ENCODE assay signal across 10 mouse cellular contexts in the genomic region with DNA sequence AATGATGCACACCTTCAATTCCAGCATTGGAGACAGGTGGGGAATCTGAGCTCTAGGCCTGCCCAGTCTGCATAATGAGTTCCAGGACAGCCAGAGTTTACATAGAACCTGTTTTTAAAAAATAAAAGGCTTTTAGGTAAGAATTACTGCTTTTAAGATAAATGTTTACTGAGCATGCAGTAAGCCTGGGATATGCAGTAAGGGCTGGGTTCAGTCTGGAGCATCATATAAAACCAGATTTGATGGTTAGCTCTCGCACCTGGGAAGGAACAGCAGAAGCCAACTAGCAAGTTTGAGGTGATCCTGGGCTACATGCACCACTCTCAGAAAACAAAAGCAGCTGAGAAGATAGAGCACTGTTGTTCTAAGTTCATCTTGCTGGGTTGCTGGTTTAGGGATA. TPM values are rescaled to one million over a fixed set of nuclear protein-coding genes. Genes with fewer than 3 reads are reported as not detected.
DNase-seq lines count a peak whose midpoint lies in the region; ATAC-seq and TF ChIP-seq lines count a peak whose summit lies in the region.
"Had no signal": no experiment of that assay in that cellular context is flagged by ENCODE, and none has a peak within 500 bp of the region (broad histone marks: within the 10 kb centered on the region; RNA-seq: fewer than 3 reads in every experiment).

No protein-coding gene starts in this region.

- TF ChIP-seq EP300 in CH12.LX (IDR thresholded peaks at IDR 0.05; ENCODE audit: low read length) = no peak

- H3K27ac ChIP-seq in hindbrain, embryonic 10.5 days = 0 out of 2 replicates have a peak overlapping the region, but pooled peaks have one; percentile 82
- no peak overlapping the region for H3K27ac ChIP-seq in hindbrain, embryonic 16.5 days (ENCODE audit: low read depth, low read length)
- H3K27ac ChIP-seq in CH12.LX (ENCODE audit: insufficient read depth, low read depth) = no peak overlapping the region
- H3K27ac ChIP-seq in embryonic facial prominence, embryonic 14.5 days (replicated peaks; ENCODE audit: low read depth, low read length) = 0 out of 2 replicates have a peak overlapping the region, but pooled peaks have one; percentile 88
- peak overlapping the region; percentile 83 for H3K27ac ChIP-seq in liver, embryonic 13.5 days

- DNase-seq in hindbrain, embryonic 10.5 days (ENCODE audit: low spot score) = no peak
- DNase-seq in CH12.LX (ENCODE audit: extremely low read depth) = no peak
- no peak for DNase-seq in embryonic facial prominence, embryonic 14.5 days (ENCODE audit: low spot score)
- no peak for DNase-seq in liver, embryonic 13.5 days
- no peak for DNase-seq in layer of hippocampus, adult 8-10 months (ENCODE audit: low spot score in 2 of 2)
- DNase-seq in B cell, adult 2 months = no peak
- DNase-seq: adrenal gland, adult 8-10 months had no signal

- in situ Hi-C loops in CH12.LX (cut with MboI; ENCODE audit: low pct_ligation_motif_present, low pct_unique_long_range_greater_than_20kb, low sequenced_read_pairs) = no loop called here

- H3K79me2 ChIP-seq in CH12.LX (replicated peaks; ENCODE audit: control insufficient read depth, extremely low read depth, insufficient read depth, poor library complexity, severe bottlenecking) = peaks cover 16% of the 10 kb centered on the region

- H3K4me1 ChIP-seq in hindbrain, embryonic 10.5 days (replicated peaks) = peaks cover 14% of the 10 kb centered on the region
- H3K4me1 ChIP-seq in hindbrain, embryonic 16.5 days (ENCODE audit: control insufficient read depth, insufficient read depth, low read depth, low read length) = peaks cover 9% of the 10 kb centered on the region
- peaks cover 0 to 19% of the 10 kb centered on the region in 2 experiments; a peak in 1 of 4 replicates for H3K4me1 ChIP-seq in CH12.LX (ENCODE audit: control insufficient read depth in 1 of 2, insufficient read depth in 2 of 2)
- no peaks in the 10 kb centered on the region; the same call in 1 of the 2 replicates for H3K4me1 ChIP-seq in embryonic facial prominence, embryonic 14.5 days (ENCODE audit: control insufficient read depth, insufficient read depth, low read length)
- H3K4me1 ChIP-seq in liver, embryonic 13.5 days (replicated peaks) = peaks cover 39% of the 10 kb centered on the region

- no peak for TF ChIP-seq RAD21 in CH12.LX (IDR thresholded peaks at IDR 0.05; ENCODE audit: low read depth, low read length)

- no peak for TF ChIP-seq CTCF in CH12.LX (conservative IDR thresholded peaks at IDR 0.05 in 1 of 2, IDR thresholded peaks at IDR 0.05 in 1 of 2; ENCODE audit: low read depth in 2 of 2, low read length in 2 of 2)

- H3K4me2 ChIP-seq in hindbrain, embryonic 16.5 days (ENCODE audit: low read length) = no peak overlapping the region
- peak overlapping the region; percentile 13; the same call in 1 of the 2 replicates for H3K4me2 ChIP-seq in CH12.LX (ENCODE audit: insufficient read depth, low read depth, poor library complexity, severe bottlenecking)
- H3K4me2 ChIP-seq in embryonic facial prominence, embryonic 14.5 days (ENCODE audit: low read depth, low read length) = peak overlapping the region; percentile 77; the same call in 1 of the 2 replicates
- H3K4me2 ChIP-seq in liver, embryonic 13.5 days = peak overlapping the region; percentile 81

- no peak for TF ChIP-seq POLR2A in CH12.LX (IDR thresholded peaks at IDR 0.05; ENCODE audit: low read depth, low read length)

- ATAC-seq in hindbrain, embryonic 16.5 days = no peak
- ATAC-seq in embryonic facial prominence, embryonic 14.5 days (ENCODE audit: low read depth) = no peak
- ATAC-seq in liver, embryonic 13.5 days (ENCODE audit: low read depth) = no peak
- ATAC-seq in erythroid progenitor cell, adult 5-6 weeks (replicated peaks; ENCODE audit: low FRiP score, poor library complexity, severe bottlenecking) = no peak

- peaks cover 62% of the 10 kb centered on the region for H3K36me3 ChIP-seq in hindbrain, embryonic 10.5 days
- H3K36me3 ChIP-seq in hindbrain, embryonic 16.5 days (ENCODE audit: control insufficient read depth, insufficient read depth, low read length) = peaks cover 27% of the 10 kb centered on the region
- peaks cover 40 to 66% of the 10 kb centered on the region in 2 experiments for H3K36me3 ChIP-seq in CH12.LX (replicated peaks in 1 of 2; ENCODE audit: control insufficient read depth in 1 of 2, insufficient read depth in 1 of 2, low read length in 1 of 2)
- peaks cover 58% of the 10 kb centered on the region for H3K36me3 ChIP-seq in embryonic facial prominence, embryonic 14.5 days (ENCODE audit: control insufficient read depth, insufficient read depth, low read length)
- H3K36me3 ChIP-seq in liver, embryonic 13.5 days = peaks cover 63% of the 10 kb centered on the region

- no peaks in the 10 kb centered on the region for H3K27me3 ChIP-seq in hindbrain, embryonic 10.5 days (ENCODE audit: insufficient read depth, poor library complexity, severe bottlenecking)
- H3K27me3 ChIP-seq in hindbrain, embryonic 16.5 days (replicated peaks; ENCODE audit: control insufficient read depth, insufficient read depth, low read length) = no peaks in the 10 kb centered on the region
- H3K27me3 ChIP-seq in CH12.LX (replicated peaks) = no peaks in the 10 kb centered on the region
- no peaks in the 10 kb centered on the region for H3K27me3 ChIP-seq in embryonic facial prominence, embryonic 14.5 days (replicated peaks; ENCODE audit: control insufficient read depth, insufficient read depth, low read length)
- no peaks in the 10 kb centered on the region for H3K27me3 ChIP-seq in liver, embryonic 13.5 days

- H3K4me3 ChIP-seq in hindbrain, embryonic 10.5 days = 0 out of 2 replicates have a peak overlapping the region, but pooled peaks have one; percentile 74
- H3K4me3 ChIP-seq in hindbrain, embryonic 16.5 days (ENCODE audit: low read length) = no peak overlapping the region
- H3K4me3 ChIP-seq in CH12.LX (replicated peaks in 1 of 3; ENCODE audit: low read depth in 2 of 3, low read length in 2 of 3, poor library complexity in 1 of 3) = no peak overlapping the region
- no peak overlapping the region for H3K4me3 ChIP-seq in embryonic facial prominence, embryonic 14.5 days (ENCODE audit: low read depth, low read length)
- peak overlapping the region; percentile 66; the same call in 1 of the 2 replicates for H3K4me3 ChIP-seq in liver, embryonic 13.5 days (replicated peaks)

- dilution Hi-C loops in CH12.LX (cut with MboI; ENCODE audit: extremely low pct_ligation_motif_present, extremely low pct_unique_long_range_greater_than_20kb, low sequenced_read_pairs) = no loop called here

- no peaks in the 10 kb centered on the region for H3K9me3 ChIP-seq in hindbrain, embryonic 10.5 days
- no peaks in the 10 kb centered on the region for H3K9me3 ChIP-seq in hindbrain, embryonic 16.5 days (ENCODE audit: control insufficient read depth, low read length)
- no peaks in the 10 kb centered on the region for H3K9me3 ChIP-seq in CH12.LX (replicated peaks; ENCODE audit: low read length)
- no peaks in the 10 kb centered on the region for H3K9me3 ChIP-seq in embryonic facial prominence, embryonic 14.5 days (ENCODE audit: control insufficient read depth, low read length)
- no peaks in the 10 kb centered on the region for H3K9me3 ChIP-seq in liver, embryonic 13.5 days (replicated peaks)

- no peak overlapping the region for H3K9ac ChIP-seq in hindbrain, embryonic 16.5 days (ENCODE audit: low read depth, low read length)
- H3K9ac ChIP-seq in CH12.LX (ENCODE audit: insufficient read depth, low read depth) = peak overlapping the region; percentile 19; the same call in 1 of the 2 replicates
- no peak overlapping the region for H3K9ac ChIP-seq in embryonic facial prominence, embryonic 14.5 days (ENCODE audit: low read depth, low read length)
- peak overlapping the region; percentile 75 for H3K9ac ChIP-seq in liver, embryonic 13.5 days

- 96% methylated on average over 1 of the region's 1 CpGs for WGBS in hindbrain, embryonic 10.5 days
- WGBS in hindbrain, embryonic 16.5 days = 97% methylated on average over 1 of the region's 1 CpGs
- 83% methylated on average over 1 of the region's 1 CpGs for WGBS in embryonic facial prominence, embryonic 14.5 days
- 85% methylated on average over 1 of the region's 1 CpGs for WGBS in liver, embryonic 13.5 days (ENCODE audit: insufficient replicate concordance)

RNA-seq across cellular contexts. Expression of gene Mrpl24, which starts 0.8 kb away (rescaled TPM):
- 74.7 and 76.1 TPM in 2 replicates for polyA plus RNA-seq in hindbrain, embryonic 10.5 days (2016; fragmentation: Nextera tagmentation; extraction: Ambion mirVana)
- 48.3 and 49.1 TPM in 2 replicates for polyA plus RNA-seq in hindbrain, embryonic 16.5 days (2015; fragmentation: Nextera tagmentation; extraction: Ambion mirVana)
- total RNA-seq in CH12.LX (2012; rRNA removed) (160 and 176 TPM in 2 replicates), CH12.LX (2014; rRNA removed) (166 and 168 TPM in 2 replicates)
- 123 and 156 TPM in 2 replicates for polyA plus RNA-seq in CH12.LX (2012; ENCODE audit: insufficient read length, low read depth)
- 64.8 and 66.6 TPM in 2 replicates for polyA plus RNA-seq in embryonic facial prominence, embryonic 14.5 days (2014; fragmentation: Nextera tagmentation; extraction: Ambion mirVana)
- 48.7 and 56.5 TPM in 2 replicates for polyA plus RNA-seq in liver, embryonic 13.5 days (2015; fragmentation: Nextera tagmentation; extraction: Ambion mirVana)
- 10 to 100 TPM; 58.6 to 59.7 (median 59.5) TPM for total RNA-seq in layer of hippocampus, adult 8-10 months (2022)
- total RNA-seq in erythroid progenitor cell, adult 5-6 weeks (2015; ENCODE audit: low replicate concordance) = 68.1 and 70.4 TPM in 2 replicates
- total RNA-seq in erythroid progenitor cell, adult 5-6 weeks (2017; ENCODE audit: low replicate concordance) = 31.3 and 38.0 TPM in 2 replicates

RNA-seq across cellular contexts. Expression of gene Isg20l2, which starts 11.6 kb away (rescaled TPM):
- polyA plus RNA-seq in hindbrain, embryonic 10.5 days (2016; fragmentation: Nextera tagmentation; extraction: Ambion mirVana) = 73.3 and 75.7 TPM in 2 replicates
- polyA plus RNA-seq in hindbrain, embryonic 16.5 days (2015; fragmentation: Nextera tagmentation; extraction: Ambion mirVana) = 22.7 and 28.9 TPM in 2 replicates
- total RNA-seq in CH12.LX (2012; rRNA removed) (40.8 and 52.9 TPM in 2 replicates), CH12.LX (2014; rRNA removed) (68.8 and 76.2 TPM in 2 replicates)
- polyA plus RNA-seq in CH12.LX (2012; ENCODE audit: insufficient read length, low read depth) = 44.5 and 45.0 TPM in 2 replicates
- polyA plus RNA-seq in embryonic facial prominence, embryonic 14.5 days (2014; fragmentation: Nextera tagmentation; extraction: Ambion mirVana) = 20.9 and 22.9 TPM in 2 replicates
- polyA plus RNA-seq in liver, embryonic 13.5 days (2015; fragmentation: Nextera tagmentation; extraction: Ambion mirVana) = 31.1 and 38.3 TPM in 2 replicates
- total RNA-seq in layer of hippocampus, adult 8-10 months (2022) = 10 to 100 TPM; 12.7 to 16.1 (median 15.1) TPM
- total RNA-seq in erythroid progenitor cell, adult 5-6 weeks (2015; ENCODE audit: low replicate concordance) = 13.3 and 16.8 TPM in 2 replicates
- 11.6 and 11.7 TPM in 2 replicates for total RNA-seq in erythroid progenitor cell, adult 5-6 weeks (2017; ENCODE audit: low replicate concordance)

RNA-seq across cellular contexts. Expression of gene Rrnad1, which starts 12.0 kb away (rescaled TPM):
- 18.9 and 20.9 TPM in 2 replicates for polyA plus RNA-seq in hindbrain, embryonic 10.5 days (2016; fragmentation: Nextera tagmentation; extraction: Ambion mirVana)
- 20.5 and 24.8 TPM in 2 replicates for polyA plus RNA-seq in hindbrain, embryonic 16.5 days (2015; fragmentation: Nextera tagmentation; extraction: Ambion mirVana)
- total RNA-seq in CH12.LX (2012; rRNA removed) (11.4 and 12.3 TPM in 2 replicates), CH12.LX (2014; rRNA removed) (7.3 and 8.0 TPM in 2 replicates)
- 11.7 and 12.5 TPM in 2 replicates for polyA plus RNA-seq in CH12.LX (2012; ENCODE audit: insufficient read length, low read depth)
- 12.8 and 13.3 TPM in 2 replicates for polyA plus RNA-seq in embryonic facial prominence, embryonic 14.5 days (2014; fragmentation: Nextera tagmentation; extraction: Ambion mirVana)
- polyA plus RNA-seq in liver, embryonic 13.5 days (2015; fragmentation: Nextera tagmentation; extraction: Ambion mirVana) = 6.1 and 6.6 TPM in 2 replicates
- 10 to 100 TPM; 25.2 to 31.5 (median 26.2) TPM for total RNA-seq in layer of hippocampus, adult 8-10 months (2022)
- total RNA-seq in erythroid progenitor cell, adult 5-6 weeks (2015; ENCODE audit: low replicate concordance) = 2.5 and 5.0 TPM in 2 replicates
- total RNA-seq in erythroid progenitor cell, adult 5-6 weeks (2017; ENCODE audit: low replicate concordance) = 4.9 and 5.3 TPM in 2 replicates

RNA-seq across cellular contexts. Expression of gene Hdgf, which starts 12.4 kb away (rescaled TPM):
- polyA plus RNA-seq in hindbrain, embryonic 10.5 days (2016; fragmentation: Nextera tagmentation; extraction: Ambion mirVana) = 229 TPM in 2 replicates
- polyA plus RNA-seq in hindbrain, embryonic 16.5 days (2015; fragmentation: Nextera tagmentation; extraction: Ambion mirVana) = 79.7 and 110 TPM in 2 replicates
- total RNA-seq in CH12.LX (2012; rRNA removed) (199 and 223 TPM in 2 replicates), CH12.LX (2014; rRNA removed) (215 and 219 TPM in 2 replicates)
- polyA plus RNA-seq in CH12.LX (2012; ENCODE audit: insufficient read length, low read depth) = 468 and 755 TPM in 2 replicates
- 205 and 217 TPM in 2 replicates for polyA plus RNA-seq in embryonic facial prominence, embryonic 14.5 days (2014; fragmentation: Nextera tagmentation; extraction: Ambion mirVana)
- polyA plus RNA-seq in liver, embryonic 13.5 days (2015; fragmentation: Nextera tagmentation; extraction: Ambion mirVana) = 263 and 283 TPM in 2 replicates
- total RNA-seq in layer of hippocampus, adult 8-10 months (2022) = 100 to 1,000 TPM; 137 to 145 (median 140) TPM
- total RNA-seq in erythroid progenitor cell, adult 5-6 weeks (2015; ENCODE audit: low replicate concordance) = 255 and 262 TPM in 2 replicates
- 349 and 393 TPM in 2 replicates for total RNA-seq in erythroid progenitor cell, adult 5-6 weeks (2017; ENCODE audit: low replicate concordance)

RNA-seq across cellular contexts. Expression of gene Crabp2, which starts 29.9 kb away (rescaled TPM):
- polyA plus RNA-seq in hindbrain, embryonic 10.5 days (2016; fragmentation: Nextera tagmentation; extraction: Ambion mirVana) = 956 and 1,072 TPM in 2 replicates
- polyA plus RNA-seq in hindbrain, embryonic 16.5 days (2015; fragmentation: Nextera tagmentation; extraction: Ambion mirVana) = 49.1 and 52.4 TPM in 2 replicates
- total RNA-seq in CH12.LX (2012; rRNA removed) = 0.38 TPM in 2 replicates
- total RNA-seq in CH12.LX (2014; rRNA removed) = 0.27 TPM in 1 of 2 replicates, not detected in the other
- 0.97 and 1.0 TPM in 2 replicates for polyA plus RNA-seq in CH12.LX (2012; ENCODE audit: insufficient read length, low read depth)
- 145 and 175 TPM in 2 replicates for polyA plus RNA-seq in embryonic facial prominence, embryonic 14.5 days (2014; fragmentation: Nextera tagmentation; extraction: Ambion mirVana)
- polyA plus RNA-seq in liver, embryonic 13.5 days (2015; fragmentation: Nextera tagmentation; extraction: Ambion mirVana) = 2.2 and 2.3 TPM in 2 replicates
- total RNA-seq in layer of hippocampus, adult 8-10 months (2022) = 1 to 10 TPM; 3.9 to 5.9 (median 4.7) TPM
- not detected in 2 replicates for total RNA-seq in erythroid progenitor cell, adult 5-6 weeks (2015; ENCODE audit: low replicate concordance)
- not detected in 2 replicates for total RNA-seq in erythroid progenitor cell, adult 5-6 weeks (2017; ENCODE audit: low replicate concordance)
- total RNA-seq: monocyte, adult 5-6 weeks had no signal

Comparison
In these comparisons a context has a peak if more than half of its experiments do, and no peak if none do; other contexts are left out.
1. H3K27ac ChIP-seq: peak in hindbrain, embryonic 10.5 days (single experiment), embryonic facial prominence, embryonic 14.5 days (single experiment) and liver, embryonic 13.5 days (single experiment); none in hindbrain, embryonic 16.5 days (single experiment) and CH12.LX (single experiment).
2. H3K4me3 ChIP-seq: peak in hindbrain, embryonic 10.5 days (single experiment) and liver, embryonic 13.5 days (single experiment); none in hindbrain, embryonic 16.5 days (single experiment), CH12.LX (0 of 3) and embryonic facial prominence, embryonic 14.5 days (single experiment).
3. H3K9ac ChIP-seq: peak in CH12.LX (single experiment) and liver, embryonic 13.5 days (single experiment); none in hindbrain, embryonic 16.5 days (single experiment) and embryonic facial prominence, embryonic 14.5 days (single experiment).